Mouse (Mus musculus): ENCODE data around the gene Mgat5b.
"Not testable (repeated sequence)": the region's sequence is repeated elsewhere in the genome, so short reads cannot be mapped to it uniquely, and the experiment has no call there.

The Mgat5b gene

GRCm38 (mm10) chr11:116918323-116919185, at the start of gene Mgat5b:
Gene Mgat5b (plus strand): TSS chr11:116918863.
- DNase-seq (ENCODE audit: low read depth, low spot score): peak; percentile 92

GRCm38 (mm10) chr11:116869223-116869622, 49.4 kb upstream of the Mgat5b start:
- no peak for DNase-seq (ENCODE audit: low read depth, low spot score)

- no peak for DNase-seq (ENCODE audit: low read depth, low spot score)
These were observed 49.0 kb upstream of the Mgat5b start for GRCm38 (mm10) chr11:116869641-116870040.

GRCm38 (mm10) chr11:116871538-116871937, 47.1 kb upstream of the Mgat5b start:
- DNase-seq (ENCODE audit: low read depth, low spot score): no peak

- no peak for DNase-seq (ENCODE audit: low read depth, low spot score)
These were observed 44.7 kb upstream of the Mgat5b start for GRCm38 (mm10) chr11:116873987-116874386.

- no peak for DNase-seq (ENCODE audit: low read depth, low spot score)
These were observed 40.2 kb upstream of the Mgat5b start for GRCm38 (mm10) chr11:116878454-116878853.

GRCm38 (mm10) chr11:116880839-116881238, 37.8 kb upstream of the Mgat5b start:
- DNase-seq (ENCODE audit: low read depth, low spot score): no peak

GRCm38 (mm10) chr11:116881440-116881839, 37.2 kb upstream of the Mgat5b start:
- no peak for DNase-seq (ENCODE audit: low read depth, low spot score)

- no peak for DNase-seq (ENCODE audit: low read depth, low spot score)
These were observed 36.2 kb upstream of the Mgat5b start for GRCm38 (mm10) chr11:116882446-116882845.

- no peak for DNase-seq (ENCODE audit: low read depth, low spot score)
These were observed 34.6 kb upstream of the Mgat5b start for GRCm38 (mm10) chr11:116884061-116884460.

- peak; percentile 88 for DNase-seq (ENCODE audit: low read depth, low spot score)
These were observed 33.1 kb upstream of the Mgat5b start for GRCm38 (mm10) chr11:116885275-116886151.

- no peak for DNase-seq (ENCODE audit: low read depth, low spot score)
These were observed 31.5 kb upstream of the Mgat5b start for GRCm38 (mm10) chr11:116887136-116887535.

GRCm38 (mm10) chr11:116893532-116894442, 24.9 kb upstream of the Mgat5b start:
- DNase-seq (ENCODE audit: low read depth, low spot score): no peak

GRCm38 (mm10) chr11:116895402-116895801, 23.3 kb upstream of the Mgat5b start:
- DNase-seq (ENCODE audit: low read depth, low spot score): no peak

- DNase-seq (ENCODE audit: low read depth, low spot score): no peak
These were observed 19.4 kb upstream of the Mgat5b start for GRCm38 (mm10) chr11:116899247-116899646.

- not testable (repeated sequence) for DNase-seq (ENCODE audit: low read depth, low spot score)
These were observed 16.1 kb upstream of the Mgat5b start for GRCm38 (mm10) chr11:116902588-116902987.

GRCm38 (mm10) chr11:116905741-116906456, 12.8 kb upstream of the Mgat5b start:
- no peak for DNase-seq (ENCODE audit: low read depth, low spot score)

- no peak for DNase-seq (ENCODE audit: low read depth, low spot score)
These were observed 5.1 kb upstream of the Mgat5b start for GRCm38 (mm10) chr11:116913573-116913972.

GRCm38 (mm10) chr11:116914267-116914885, 4.3 kb upstream of the Mgat5b start:
- DNase-seq (ENCODE audit: low read depth, low spot score): no peak

- no peak for DNase-seq (ENCODE audit: low read depth, low spot score)
These were observed 3.4 kb upstream of the Mgat5b start for GRCm38 (mm10) chr11:116915241-116915640.

Measured in forelimb bud, embryonic 11.5 days (tissue).